Mouse (Mus musculus) kidney, postnatal 4 days (tissue): Measurements from ENCODE around the gene Tnfsf8.
A peak's percentile ranks its signal among the peaks of the same experiment; 100 is the strongest.

ENCODE experiments used
- DNase-seq, 2 experiments: peaks; one replicate each; pipeline ENCODE4 v3.0.0; 2021; ENCODE audit warnings: mixed read lengths in 2 of 2

Gene Tnfsf8

GRCm38 (mm10) chr4:63840457-63840856 lies 20.7 kb downstream of the Tnfsf8 start:
- peak; percentile 50 to 60 for DNase-seq

GRCm38 (mm10) chr4:63823136-63823535 lies 38.0 kb downstream of the Tnfsf8 start:
- DNase-seq: no peak

DNA sequence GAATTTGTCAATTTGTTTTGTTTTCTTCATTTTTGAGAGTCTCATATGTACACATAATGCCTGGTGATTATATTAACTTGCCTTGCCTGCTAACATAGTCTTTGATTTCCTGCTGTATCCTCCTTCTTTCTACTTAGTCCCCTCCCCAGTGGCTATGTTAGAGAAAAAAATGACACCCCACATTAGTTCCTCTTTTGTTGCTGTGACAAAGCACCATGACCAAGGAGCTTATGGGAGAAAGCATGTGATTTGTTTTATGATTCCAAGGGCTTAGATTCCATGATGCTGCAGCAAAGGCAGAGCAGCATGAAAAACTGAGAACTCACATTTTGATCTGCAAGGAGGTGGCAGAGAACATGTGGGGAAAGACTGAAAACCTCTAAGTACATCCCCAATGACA lies 43.6 kb downstream of the Tnfsf8 start:
- no peak for DNase-seq

DNA sequence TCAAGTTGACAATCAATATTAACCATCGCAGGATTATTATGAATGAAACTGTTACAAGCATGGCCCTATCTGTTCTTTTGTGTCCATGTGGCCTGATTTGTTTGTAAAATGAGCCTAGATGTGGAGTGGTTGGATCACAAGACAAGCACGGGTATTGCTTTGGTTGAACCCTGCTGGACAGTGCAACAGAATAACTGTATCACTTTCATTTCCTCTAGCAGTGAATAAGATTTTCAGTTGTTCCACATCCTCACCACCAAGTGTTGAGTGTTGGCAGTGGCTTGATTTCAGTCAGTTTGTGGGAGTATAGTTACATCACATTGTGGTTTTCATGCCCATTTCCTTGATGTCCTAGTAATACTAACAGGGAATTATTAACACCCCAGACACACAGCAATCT lies 45.5 kb downstream of the Tnfsf8 start:
- no peak for DNase-seq

- DNase-seq: no peak
Measured at GRCm38 (mm10) chr4:63798083-63798482, 63.1 kb downstream of the Tnfsf8 start.

GRCm38 (mm10) chr4:63796527-63796926 lies 64.6 kb downstream of the Tnfsf8 start:
- no peak for DNase-seq

DNA sequence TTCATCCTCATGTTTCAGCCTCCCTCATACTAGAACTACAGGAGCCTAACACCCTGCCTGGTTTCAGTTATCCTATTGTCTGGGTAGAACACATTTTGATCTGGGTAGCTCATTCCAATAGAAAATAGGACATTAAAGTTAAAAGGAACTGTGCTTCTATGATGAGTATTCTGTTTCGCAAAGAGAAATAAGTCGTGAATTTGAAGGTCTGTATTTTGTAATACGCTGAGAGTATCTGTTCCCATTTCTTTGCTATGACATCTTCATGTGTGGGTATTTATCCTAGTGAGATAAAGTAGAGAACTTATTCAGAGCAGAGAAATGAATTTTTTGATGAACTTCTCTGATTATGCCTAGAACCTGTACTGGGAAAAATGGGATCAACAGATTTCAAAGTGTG lies 68.8 kb downstream of the Tnfsf8 start:
- DNase-seq: no peak

DNA sequence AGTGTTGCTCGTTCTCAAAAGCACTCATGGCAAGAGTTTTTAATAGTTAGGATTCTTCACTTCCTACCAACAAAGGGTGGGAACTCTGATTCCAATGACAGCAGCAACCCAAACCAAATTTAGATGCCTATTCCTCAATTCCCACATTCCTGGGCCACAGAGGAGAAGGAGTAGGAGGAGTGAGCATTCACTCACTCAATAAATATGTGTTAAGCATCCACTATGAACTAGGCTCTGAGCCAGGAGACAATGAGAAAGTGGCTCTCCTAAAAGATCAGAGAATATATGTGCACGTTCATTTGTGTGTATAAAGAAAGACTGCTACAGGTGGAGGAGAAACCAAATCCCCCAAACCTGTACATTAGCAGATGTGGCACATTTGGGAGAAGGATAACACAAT lies 75.7 kb downstream of the Tnfsf8 start:
- no peak for DNase-seq

GRCm38 (mm10) chr4:63783826-63784225 lies 77.3 kb downstream of the Tnfsf8 start:
- DNase-seq: no peak

GRCm38 (mm10) chr4:63782970-63783613 lies 78.1 kb downstream of the Tnfsf8 start:
- peak; percentile 15 to 34 for DNase-seq
